13 mouse cellular contexts compared by ENCODE assay signal in genomic region chr8:90740963-90741733, GRCm38 (mm10).
DNase-seq lines count a peak whose midpoint lies in the region; ATAC-seq lines count a peak whose summit lies in the region.
"Had no signal": no experiment of that assay in that cellular context is flagged by ENCODE, and none has a peak within 500 bp of the region (broad histone marks: within the 10 kb centered on the region; RNA-seq: fewer than 3 reads in every experiment).

No protein-coding gene starts in this region.

- 0 out of 2 replicates have a peak, but pooled peaks have one; percentile 48 for ATAC-seq in embryonic facial prominence, embryonic 11.5 days (replicated peaks; ENCODE audit: insufficient number of reproducible peaks, low FRiP score, low TSS enrichment, low read depth)
- ATAC-seq in hindbrain, embryonic 12.5 days (ENCODE audit: low FRiP score): peak; percentile 86
- peak; percentile 86 for ATAC-seq in midbrain, embryonic 16.5 days
- ATAC-seq in cerebellum, adult (ENCODE audit: insufficient number of reproducible peaks, low FRiP score, low TSS enrichment): no peak
- no peak for ATAC-seq in heart, embryonic 12.5 days (ENCODE audit: insufficient number of reproducible peaks, low FRiP score)

- no peaks in the 10 kb centered on the region for H3K4me1 ChIP-seq in embryonic facial prominence, embryonic 11.5 days (ENCODE audit: control insufficient read depth, insufficient read depth, low read length)
- peaks cover 26% of the 10 kb centered on the region for H3K4me1 ChIP-seq in hindbrain, embryonic 12.5 days
- H3K4me1 ChIP-seq in midbrain, embryonic 16.5 days (ENCODE audit: control insufficient read depth, insufficient read depth, low read length): peaks cover 18% of the 10 kb centered on the region
- peaks cover 5% of the 10 kb centered on the region; the same call in 1 of the 2 replicates for H3K4me1 ChIP-seq in heart, embryonic 12.5 days (replicated peaks)
- H3K4me1 ChIP-seq: stomach, embryonic 15.5 days had no signal

- 39% methylated on average over 9 of the region's 9 CpGs for WGBS in embryonic facial prominence, embryonic 11.5 days
- 20% methylated on average over 9 of the region's 9 CpGs for WGBS in hindbrain, embryonic 12.5 days
- 5% methylated on average over 9 of the region's 9 CpGs for WGBS in midbrain, embryonic 16.5 days
- 55% methylated on average over 9 of the region's 9 CpGs for WGBS in heart, embryonic 12.5 days

- peak; percentile 20 for DNase-seq in R1 (ENCODE audit: low read depth, low spot score)
- no peak for DNase-seq in embryonic facial prominence, embryonic 11.5 days (ENCODE audit: low spot score)
- DNase-seq in left cerebral cortex, adult 18-20 months (ENCODE audit: low spot score in 2 of 2): no peak
- no peak for DNase-seq in cerebellum, adult 11-12 months
- DNase-seq: lung, postnatal 14 days; right cerebral cortex, postnatal 25 days; thymus, postnatal 4 days had no signal

- H3K9me3 ChIP-seq in embryonic facial prominence, embryonic 11.5 days (replicated peaks; ENCODE audit: control insufficient read depth, low read length): no peaks in the 10 kb centered on the region
- 0 out of 2 replicates have a peak, but pooled peaks cover 6% of the 10 kb centered on the region for H3K9me3 ChIP-seq in hindbrain, embryonic 12.5 days (replicated peaks)
- no peaks in the 10 kb centered on the region for H3K9me3 ChIP-seq in midbrain, embryonic 16.5 days (replicated peaks; ENCODE audit: control insufficient read depth, low read length, poor library complexity, severe bottlenecking)
- peaks cover 4% of the 10 kb centered on the region; the same call in 1 of the 2 replicates for H3K9me3 ChIP-seq in heart, embryonic 12.5 days (replicated peaks)
- H3K9me3 ChIP-seq: stomach, embryonic 15.5 days had no signal

- H3K27me3 ChIP-seq in embryonic facial prominence, embryonic 11.5 days (ENCODE audit: control insufficient read depth, insufficient read depth, low read length): no peaks in the 10 kb centered on the region
- no peaks in the 10 kb centered on the region for H3K27me3 ChIP-seq in hindbrain, embryonic 12.5 days
- no peaks in the 10 kb centered on the region for H3K27me3 ChIP-seq in midbrain, embryonic 16.5 days (ENCODE audit: control insufficient read depth, insufficient read depth, low read depth, low read length)
- H3K27me3 ChIP-seq in heart, embryonic 12.5 days (replicated peaks): no peaks in the 10 kb centered on the region
- H3K27me3 ChIP-seq: stomach, embryonic 15.5 days had no signal

- no peak overlapping the region for H3K4me3 ChIP-seq in embryonic facial prominence, embryonic 11.5 days (ENCODE audit: low read depth, low read length)
- H3K4me3 ChIP-seq in hindbrain, embryonic 12.5 days: no peak overlapping the region
- no peak overlapping the region for H3K4me3 ChIP-seq in midbrain, embryonic 16.5 days (ENCODE audit: low read depth, low read length)
- no peak overlapping the region for H3K4me3 ChIP-seq in heart, embryonic 12.5 days
- H3K4me3 ChIP-seq: left cerebral cortex, adult 2 months; stomach, embryonic 15.5 days had no signal

- no peaks in the 10 kb centered on the region for H3K36me3 ChIP-seq in embryonic facial prominence, embryonic 11.5 days (replicated peaks; ENCODE audit: control insufficient read depth, insufficient read depth, low read depth, low read length)
- 0 out of 2 replicates have a peak, but pooled peaks cover 2% of the 10 kb centered on the region for H3K36me3 ChIP-seq in hindbrain, embryonic 12.5 days
- no peaks in the 10 kb centered on the region for H3K36me3 ChIP-seq in midbrain, embryonic 16.5 days (ENCODE audit: control insufficient read depth, insufficient read depth, low read length)
- H3K36me3 ChIP-seq in heart, embryonic 12.5 days: no peaks in the 10 kb centered on the region
- H3K36me3 ChIP-seq: stomach, embryonic 15.5 days had no signal

- no peak overlapping the region for H3K27ac ChIP-seq in embryonic facial prominence, embryonic 11.5 days (replicated peaks; ENCODE audit: low read depth, low read length)
- H3K27ac ChIP-seq in hindbrain, embryonic 12.5 days: peak overlapping the region; percentile 94
- H3K27ac ChIP-seq in midbrain, embryonic 16.5 days (ENCODE audit: low read length): peak overlapping the region; percentile 88
- no peak overlapping the region for H3K27ac ChIP-seq in heart, embryonic 12.5 days (ENCODE audit: poor library complexity, severe bottlenecking)
- H3K27ac ChIP-seq: left cerebral cortex, adult 2 months; stomach, embryonic 15.5 days had no signal

- H3K4me2 ChIP-seq in embryonic facial prominence, embryonic 11.5 days (ENCODE audit: low read depth, low read length): no peak overlapping the region
- no peak overlapping the region for H3K4me2 ChIP-seq in hindbrain, embryonic 12.5 days (replicated peaks)
- no peak overlapping the region for H3K4me2 ChIP-seq in midbrain, embryonic 16.5 days (ENCODE audit: low read length)
- H3K4me2 ChIP-seq in heart, embryonic 12.5 days: no peak overlapping the region
- H3K4me2 ChIP-seq: stomach, embryonic 15.5 days had no signal

- no peak overlapping the region for H3K9ac ChIP-seq in embryonic facial prominence, embryonic 11.5 days (replicated peaks; ENCODE audit: low read length)
- H3K9ac ChIP-seq in hindbrain, embryonic 12.5 days: no peak overlapping the region
- H3K9ac ChIP-seq in midbrain, embryonic 16.5 days (ENCODE audit: low read depth, low read length): no peak overlapping the region; the same call in 1 of the 2 replicates
- H3K9ac ChIP-seq in heart, embryonic 12.5 days: no peak overlapping the region
- H3K9ac ChIP-seq: stomach, embryonic 15.5 days had no signal

Comparison
In these comparisons a context has a peak if more than half of its experiments do, and no peak if none do; other contexts are left out.
1. ATAC-seq: peak in embryonic facial prominence, embryonic 11.5 days (single experiment), hindbrain, embryonic 12.5 days (single experiment) and midbrain, embryonic 16.5 days (single experiment); none in cerebellum, adult (single experiment) and heart, embryonic 12.5 days (single experiment).
2. H3K27ac ChIP-seq: peak in hindbrain, embryonic 12.5 days (single experiment) and midbrain, embryonic 16.5 days (single experiment); none in embryonic facial prominence, embryonic 11.5 days (single experiment) and heart, embryonic 12.5 days (single experiment).